Comparison of ENCODE assay signal across 7 mouse cellular contexts in genomic region chr5:21736956-21737585, GRCm38 (mm10). TPM values are rescaled to one million over a fixed set of nuclear protein-coding genes. Genes with fewer than 3 reads are reported as not detected.
A peak's percentile ranks its signal among the peaks of the same experiment; 100 is the strongest.
DNase-seq lines count a peak whose midpoint lies in the region; ATAC-seq and TF ChIP-seq lines count a peak whose summit lies in the region.

Gene Pmpcb (plus strand): TSS chr5:21737141.

- peak; percentile 97 for TF ChIP-seq CTCF in intestine, postnatal 0 days (IDR thresholded peaks at IDR 0.05; ENCODE audit: low read depth)
- peak; percentile 91 for TF ChIP-seq CTCF in small intestine, adult 2 months (IDR thresholded peaks at IDR 0.05; ENCODE audit: extremely low read depth, insufficient read length, insufficient replicate concordance, low read depth, low read length)

- H3K4me2 ChIP-seq in intestine, postnatal 0 days (replicated peaks; ENCODE audit: low read depth), result peak within 1 kb of the TSS; percentile 65
- H3K4me2 ChIP-seq in midbrain, embryonic 12.5 days (replicated peaks), result peak within 1 kb of the TSS; percentile 92

- peak within 1 kb of the TSS; percentile 78 for H3K9ac ChIP-seq in intestine, postnatal 0 days (ENCODE audit: low read depth, low read length)
- peak within 1 kb of the TSS; percentile 93 for H3K9ac ChIP-seq in midbrain, embryonic 12.5 days (replicated peaks)

- peak; percentile 78 for DNase-seq in adrenal gland, adult 8-10 months
- DNase-seq in embryo, embryonic 9.5 days (ENCODE audit: extremely low spot score), result peak; percentile 86
- no peak for DNase-seq in gonadal fat pad, adult 2 months (ENCODE audit: low read depth)
- DNase-seq in left cerebral cortex, postnatal 4 days, result peak; percentile 89

- peak; percentile 81 for ATAC-seq in intestine, postnatal 0 days
- peak; percentile 55 for ATAC-seq in midbrain, embryonic 12.5 days (ENCODE audit: low FRiP score, low read depth)

- H3K27ac ChIP-seq in intestine, postnatal 0 days (ENCODE audit: low read depth, low read length), result peak within 1 kb of the TSS; percentile 85
- peak within 1 kb of the TSS; percentile 84 for H3K27ac ChIP-seq in midbrain, embryonic 12.5 days (replicated peaks)
- no peak within 1 kb of the TSS for H3K27ac ChIP-seq in small intestine, adult 2 months (ENCODE audit: insufficient read depth, low read depth, low read length)

- H3K4me3 ChIP-seq in intestine, postnatal 0 days (ENCODE audit: low read depth, low read length), result peak within 1 kb of the TSS; percentile 98
- H3K4me3 ChIP-seq in midbrain, embryonic 12.5 days, result peak within 1 kb of the TSS; percentile 94
- H3K4me3 ChIP-seq in small intestine, adult 2 months (ENCODE audit: low read depth, low read length), result peak within 1 kb of the TSS; percentile 99

- peak; percentile 48; the same call in 1 of the 2 replicates for TF ChIP-seq POLR2A in small intestine, adult 2 months (IDR thresholded peaks at IDR 0.05; ENCODE audit: low read depth, low read length)

- H3K9me3 ChIP-seq in intestine, postnatal 0 days (ENCODE audit: control insufficient read depth), result no peaks in the 10 kb centered on the region
- H3K9me3 ChIP-seq in midbrain, embryonic 12.5 days, result no peaks in the 10 kb centered on the region

- H3K27me3 ChIP-seq in intestine, postnatal 0 days (replicated peaks; ENCODE audit: control insufficient read depth, insufficient read depth, low read length), result no peaks in the 10 kb centered on the region
- no peaks in the 10 kb centered on the region for H3K27me3 ChIP-seq in midbrain, embryonic 12.5 days
- H3K27me3 ChIP-seq in small intestine, adult 2 months (ENCODE audit: control insufficient read depth, insufficient read depth, low read length), result no peaks in the 10 kb centered on the region

- H3K4me1 ChIP-seq in intestine, postnatal 0 days (replicated peaks; ENCODE audit: control insufficient read depth, insufficient read depth, low read length), result peaks cover 8% of the 10 kb centered on the region; the same call in 1 of the 2 replicates
- peaks cover 41% of the 10 kb centered on the region for H3K4me1 ChIP-seq in midbrain, embryonic 12.5 days
- peaks cover 5% of the 10 kb centered on the region; the same call in 1 of the 2 replicates for H3K4me1 ChIP-seq in small intestine, adult 2 months (ENCODE audit: control insufficient read depth, insufficient read depth, insufficient read length, low read length)

- H3K36me3 ChIP-seq in intestine, postnatal 0 days (ENCODE audit: control insufficient read depth, insufficient read depth), result peaks cover 23% of the 10 kb centered on the region
- peaks cover 33% of the 10 kb centered on the region for H3K36me3 ChIP-seq in midbrain, embryonic 12.5 days
- peaks cover 16% of the 10 kb centered on the region for H3K36me3 ChIP-seq in small intestine, adult 2 months (ENCODE audit: control insufficient read depth, insufficient read depth, low read length)

- WGBS in intestine, postnatal 0 days, result under 1% methylated on average over 42 of the region's 42 CpGs
- under 1% methylated on average over 41 of the region's 42 CpGs for WGBS in midbrain, embryonic 12.5 days
- WGBS in small intestine, adult 2 months, result under 1% methylated on average over 42 of the region's 42 CpGs

- intact Hi-C loops in left cerebral cortex, postnatal 4 days (cut with DNase I), result loop anchor here (5.0 kb wide), 1 partner anchor 80 kb away; no protein-coding TSS in a partner anchor

RNA-seq across cellular contexts. Expression of gene Pmpcb, which starts in this region (rescaled TPM):
- total RNA-seq in adrenal gland, adult 8-10 months (2022), result 100 to 1,000 TPM; 215 to 293 (median 236) TPM
- 40.0 and 50.6 TPM in 2 replicates for polyA plus RNA-seq in gonadal fat pad, adult 2 months (2012; rRNA removed)
- 68.9 and 70.0 TPM in 2 replicates for polyA plus RNA-seq in intestine, postnatal 0 days (2015; fragmentation: Nextera tagmentation; extraction: Ambion mirVana)
- total RNA-seq in left cerebral cortex, postnatal 4 days (2021), result 10 to 100 TPM; 66.9 to 73.3 TPM
- 90.8 and 97.2 TPM in 2 replicates for polyA plus RNA-seq in midbrain, embryonic 12.5 days (2016; fragmentation: Nextera tagmentation; extraction: Ambion mirVana)
- polyA plus RNA-seq in small intestine, adult 2 months (2012; rRNA removed), result 9.2 and 14.6 TPM in 2 replicates
